Mouse (Mus musculus): Measurements from ENCODE around the gene Glis3. TPM values are rescaled to one million over a fixed set of nuclear protein-coding genes. Genes with fewer than 3 reads are reported as not detected.

The Glis3 gene
- total RNA-seq, 2 experiments from 2014 or later: 4.6 to 5.0 TPM

GRCm38 (mm10) chr19:28436457-28437148, 243.3 kb downstream of the Glis3 start:
- DNase-seq (ENCODE audit: low spot score in 2 of 2): peak; percentile 49 to 64
- intact Hi-C loops (cut with DNase I): no loop called here

- DNase-seq (ENCODE audit: low spot score in 2 of 2): no peak
- intact Hi-C loops (cut with DNase I): no loop called here
Measured at GRCm38 (mm10) chr19:28428220-28428816, 251.6 kb downstream of the Glis3 start.

- no peak for DNase-seq (ENCODE audit: low spot score in 2 of 2)
- intact Hi-C loops (cut with DNase I): no loop called here
Measured at GRCm38 (mm10) chr19:28424180-28424579, 255.7 kb downstream of the Glis3 start.

GRCm38 (mm10) chr19:28422939-28423338, 256.9 kb downstream of the Glis3 start:
- intact Hi-C loops (cut with DNase I): no loop called here
- no peak for DNase-seq (ENCODE audit: low spot score in 2 of 2)

- intact Hi-C loops (cut with DNase I): no loop called here
- no peak for DNase-seq (ENCODE audit: low spot score in 2 of 2)
Measured at GRCm38 (mm10) chr19:28416069-28416468, 263.8 kb downstream of the Glis3 start.

- intact Hi-C loops (cut with DNase I): no loop called here
- DNase-seq (ENCODE audit: low spot score in 2 of 2): peak; percentile 16 to 64
Measured at GRCm38 (mm10) chr19:28408787-28409186, 271.1 kb downstream of the Glis3 start.

- intact Hi-C loops (cut with DNase I): no loop called here
- no peak for DNase-seq (ENCODE audit: low spot score in 2 of 2)
Measured at GRCm38 (mm10) chr19:28402956-28403355, 276.9 kb downstream of the Glis3 start.

- no peak for DNase-seq (ENCODE audit: low spot score in 2 of 2)
- intact Hi-C loops (cut with DNase I): no loop called here
Measured at GRCm38 (mm10) chr19:28395584-28395861, 284.4 kb downstream of the Glis3 start.

- intact Hi-C loops (cut with DNase I): no loop called here
- no peak for DNase-seq (ENCODE audit: low spot score in 2 of 2)
Measured at GRCm38 (mm10) chr19:28394826-28395583, 284.9 kb downstream of the Glis3 start.

GRCm38 (mm10) chr19:28393766-28394165, 286.1 kb downstream of the Glis3 start:
- intact Hi-C loops (cut with DNase I): no loop called here
- DNase-seq (ENCODE audit: low spot score in 2 of 2): no peak

- intact Hi-C loops (cut with DNase I): no loop called here
- DNase-seq (ENCODE audit: low spot score in 2 of 2): no peak
Measured at GRCm38 (mm10) chr19:28392838-28393237, 287.0 kb downstream of the Glis3 start.

GRCm38 (mm10) chr19:28390920-28391319, 289.0 kb downstream of the Glis3 start:
- intact Hi-C loops (cut with DNase I): no loop called here
- no peak for DNase-seq (ENCODE audit: low spot score in 2 of 2)

GRCm38 (mm10) chr19:28389146-28389545, 290.7 kb downstream of the Glis3 start:
- intact Hi-C loops (cut with DNase I): no loop called here
- no peak for DNase-seq (ENCODE audit: low spot score in 2 of 2)

GRCm38 (mm10) chr19:28383425-28383824, 296.5 kb downstream of the Glis3 start:
- no peak for DNase-seq (ENCODE audit: low spot score in 2 of 2)
- intact Hi-C loops (cut with DNase I): no loop called here

- peak; percentile 39 to 54 for DNase-seq (ENCODE audit: low spot score in 2 of 2)
- intact Hi-C loops (cut with DNase I): no loop called here
Measured at GRCm38 (mm10) chr19:28382168-28382911, 297.5 kb downstream of the Glis3 start.

GRCm38 (mm10) chr19:28381441-28381840, 298.4 kb downstream of the Glis3 start:
- peak in 1 of 2 experiments; percentile 22 for DNase-seq (ENCODE audit: low spot score in 2 of 2)
- intact Hi-C loops (cut with DNase I): no loop called here

- no peak for DNase-seq (ENCODE audit: low spot score in 2 of 2)
- intact Hi-C loops (cut with DNase I): no loop called here
Measured at GRCm38 (mm10) chr19:28380691-28381262, 299.1 kb downstream of the Glis3 start.

GRCm38 (mm10) chr19:28377788-28378295, 302.0 kb downstream of the Glis3 start:
- intact Hi-C loops (cut with DNase I): no loop called here
- no peak for DNase-seq (ENCODE audit: low spot score in 2 of 2)

GRCm38 (mm10) chr19:28376401-28376800, 303.5 kb downstream of the Glis3 start:
- no peak for DNase-seq (ENCODE audit: low spot score in 2 of 2)
- intact Hi-C loops (cut with DNase I): no loop called here

- no peak for DNase-seq (ENCODE audit: low spot score in 2 of 2)
- intact Hi-C loops (cut with DNase I): no loop called here
Measured at GRCm38 (mm10) chr19:28375746-28376145, 304.1 kb downstream of the Glis3 start.

Data from left cerebral cortex, postnatal 14 days (tissue).